Mouse (Mus musculus) adrenal gland, adult (tissue): ENCODE measurements around the gene Ints1.

ENCODE experiments used
- DNase-seq, 2 experiments: peaks; one replicate each; pipeline ENCODE4 v3.0.0; 2022 to 2023; ENCODE audit warnings: low spot score in 1 of 2; ENCODE audit not compliant: inconsistent age in 2 of 2

The Ints1 gene

GRCm38 (mm10) chr5:139722709-139723108 is 52.8 kb downstream of the Ints1 start:
- no peak for DNase-seq

GRCm38 (mm10) chr5:139718949-139719348 is 56.5 kb downstream of the Ints1 start:
- no peak for DNase-seq

- peak in 1 of 2 experiments; percentile 48 for DNase-seq
These were observed 56.9 kb downstream of the Ints1 start for GRCm38 (mm10) chr5:139718540-139718939.

- peak; percentile 68 to 88 for DNase-seq
These were observed 57.8 kb downstream of the Ints1 start for GRCm38 (mm10) chr5:139717723-139718122.

GRCm38 (mm10) chr5:139706496-139706895 is 69.0 kb downstream of the Ints1 start:
- no peak for DNase-seq

- DNase-seq: peak in 1 of 2 experiments; percentile 45
These were observed 72.6 kb downstream of the Ints1 start for GRCm38 (mm10) chr5:139702905-139703304.

- DNase-seq: peak in 1 of 2 experiments; percentile 27
These were observed 73.2 kb downstream of the Ints1 start for GRCm38 (mm10) chr5:139702236-139702635.
